Mouse (Mus musculus) thymus, adult 2 months (tissue): ENCODE results near the gene Fam208a.

Experiments
- CTCF ChIP-seq: fragments of 200-500 bp; IDR thresholded peaks from 2 replicates; pipeline ENCODE4 v1.5.1; 2012; ENCODE audit warnings: mild to moderate bottlenecking, control low read depth, low read length, moderate library complexity, borderline replicate concordance; ENCODE audit not compliant: control insufficient read depth, poor library complexity, insufficient read depth; ENCODE audit errors: extremely low read depth
- POLR2A ChIP-seq: fragments of 200-500 bp; IDR thresholded peaks from 2 replicates; pipeline ENCODE4 v1.6.1; 2012; ENCODE audit warnings: mild to moderate bottlenecking, low read length, control low read depth, moderate library complexity; ENCODE audit not compliant: control insufficient read depth, poor library complexity, insufficient read depth; ENCODE audit errors: extremely low read depth

GRCm38 (mm10) chr14:27430280-27430679, 1.6 kb downstream of the Fam208a start:
- TF ChIP-seq CTCF, result no peak
- TF ChIP-seq POLR2A, result no peak
